11 mouse cellular contexts compared by ENCODE assay signal in genomic region chr11:19931569-19932230, GRCm38 (mm10).
"Had no signal": no experiment of that assay in that cellular context is flagged by ENCODE, and none has a peak within 500 bp of the region (broad histone marks: within the 10 kb centered on the region; RNA-seq: fewer than 3 reads in every experiment).

No protein-coding gene starts in this region.

- DNase-seq: gastrocnemius, postnatal 14 days; gastrocnemius, postnatal 36 days; heart, adult 18-20 months; heart, postnatal 14 days; heart, postnatal 36 days; kidney, adult 18-20 months; kidney, adult 8-10 months; kidney, postnatal 10 days; kidney, postnatal 25 days; kidney, postnatal 4 days; left cerebral cortex, postnatal 4 days had no signal
